Mouse (Mus musculus) macrophage (primary cell): ENCODE results near the gene Cpa1. TPM values are rescaled to one million over a fixed set of nuclear protein-coding genes. Genes with fewer than 3 reads are reported as not detected.

Experiments
- H3K27ac ChIP-seq: fragments of 350-480 bp; formaldehyde crosslinking; 2 replicates; pipeline ENCODE4 v1.9.0; 2021
- H3K36me3 ChIP-seq: fragments of 350-480 bp; formaldehyde crosslinking; 2 replicates; pipeline ENCODE4 v1.9.0; 2021; ENCODE audit errors: inconsistent target
- H3K4me3 ChIP-seq: fragments of 350-480 bp; formaldehyde crosslinking; 2 replicates; pipeline ENCODE4 v1.9.0; 2021; ENCODE audit errors: inconsistent target
- H3K79me2 ChIP-seq: fragments of 350-480 bp; formaldehyde crosslinking; 2 replicates; pipeline ENCODE4 v1.9.0; 2021; ENCODE audit errors: inconsistent target
- WGBS: methylation state at CpG from one replicate; pipeline ENCODE4 v1.1.7; 2026; ENCODE audit warnings: inconsistent platforms; ENCODE audit not compliant: missing documents; 5-methylcytosine and 5-hydroxymethylcytosine counted together
- polyA plus RNA-seq: library from polyadenylated mRNA; stranded (reverse); fragments of 250-400 nt; gene quantifications from 3 replicates; pipeline ENCODE4 v1.2.4, GENCODE M21; 2018; ENCODE audit warnings: inconsistent platforms
- total RNA-seq, 78 experiments: library from RNA; depleted of rRNA; stranded (reverse); fragments of 250-400 nt; gene quantifications; 1 replicate in 9 of 78; 2 replicates in 24 of 78; 3 replicates in 43 of 78; 4 replicates in 2 of 78; pipeline ENCODE4 v1.2.4; 2018; ENCODE audit warnings: inconsistent platforms in 56 of 78

The Cpa1 gene
- not detected for total RNA-seq (2018; cell fraction: chromatin; rRNA removed)
- not detected for total RNA-seq (2018; cell fraction: cytosol; rRNA removed)
- total RNA-seq (2018; cell fraction: nucleus; rRNA removed) = not detected
- not detected in 3 replicates for polyA plus RNA-seq

GRCm38 (mm10) chr6:30638674-30639268, at the start of gene Cpa1:
Cpa1 (plus strand) TSS chr6:30639218.
- Histone ChIP-seq H3K4me3 (no peak within 1 kb of the TSS), H3K79me2 (no peaks in the 10 kb centered on the region), H3K36me3 (no peaks in the 10 kb centered on the region), H3K27ac (no peak within 1 kb of the TSS)
- 81% methylated on average over 5 of the region's 5 CpGs for WGBS

GRCm38 (mm10) chr6:30589819-30590218, 49.2 kb upstream of the Cpa1 start:
- Histone ChIP-seq H3K79me2 (no peaks in the 10 kb centered on the region), H3K36me3 (no peaks in the 10 kb centered on the region), H3K4me3 (no peak overlapping the region), H3K27ac (no peak overlapping the region)
- WGBS = 77% methylated on average over 2 of the region's 2 CpGs

- WGBS = 65% methylated on average over 5 of the region's 5 CpGs
- H3K27ac ChIP-seq = no peak overlapping the region
- no peaks in the 10 kb centered on the region for H3K36me3 ChIP-seq
- no peak overlapping the region for H3K4me3 ChIP-seq
- no peaks in the 10 kb centered on the region for H3K79me2 ChIP-seq
These were observed 47.1 kb upstream of the Cpa1 start for GRCm38 (mm10) chr6:30591851-30592404.

GRCm38 (mm10) chr6:30592417-30592974, 46.5 kb upstream of the Cpa1 start:
- 72% methylated on average over 10 of the region's 10 CpGs for WGBS

GRCm38 (mm10) chr6:30594364-30594763, 44.7 kb upstream of the Cpa1 start:
- H3K79me2 ChIP-seq = no peaks in the 10 kb centered on the region
- H3K27ac ChIP-seq = no peak overlapping the region
- H3K36me3 ChIP-seq = no peaks in the 10 kb centered on the region
- 95% methylated on average over 7 of the region's 7 CpGs for WGBS
- H3K4me3 ChIP-seq = no peak overlapping the region

More at GRCm38 (mm10) chr6:30592417-30592974, 46.5 kb upstream of the Cpa1 start:
- Histone ChIP-seq H3K36me3 (no peaks in the 10 kb centered on the region), H3K4me3 (no peak overlapping the region), H3K27ac (no peak overlapping the region), H3K79me2 (no peaks in the 10 kb centered on the region)

- Histone ChIP-seq H3K27ac (no peak overlapping the region), H3K36me3 (no peaks in the 10 kb centered on the region), H3K79me2 (no peaks in the 10 kb centered on the region), H3K4me3 (no peak overlapping the region)
- WGBS = 97% methylated on average over 6 of the region's 8 CpGs
These were observed 42.7 kb upstream of the Cpa1 start for GRCm38 (mm10) chr6:30596230-30596898.

GRCm38 (mm10) chr6:30600033-30600432, 39.0 kb upstream of the Cpa1 start:
- 89% methylated on average over 3 of the region's 3 CpGs for WGBS
- Histone ChIP-seq H3K27ac (no peak overlapping the region), H3K4me3 (no peak overlapping the region), H3K79me2 (no peaks in the 10 kb centered on the region), H3K36me3 (no peaks in the 10 kb centered on the region)

- no peak overlapping the region for H3K27ac ChIP-seq
- no peaks in the 10 kb centered on the region for H3K79me2 ChIP-seq
- WGBS = 83% methylated on average over 1 of the region's 1 CpGs
- no peak overlapping the region for H3K4me3 ChIP-seq
- H3K36me3 ChIP-seq = no peaks in the 10 kb centered on the region
These were observed 38.0 kb upstream of the Cpa1 start for GRCm38 (mm10) chr6:30600995-30601394.

- no peak overlapping the region for H3K27ac ChIP-seq
- 93% methylated on average over 7 of the region's 7 CpGs for WGBS
- no peaks in the 10 kb centered on the region for H3K36me3 ChIP-seq
- no peak overlapping the region for H3K4me3 ChIP-seq
- no peaks in the 10 kb centered on the region for H3K79me2 ChIP-seq
These were observed 34.6 kb upstream of the Cpa1 start for GRCm38 (mm10) chr6:30604342-30604867.

- no peak overlapping the region for H3K27ac ChIP-seq
- WGBS = 85% methylated on average over 4 of the region's 4 CpGs
- H3K4me3 ChIP-seq = no peak overlapping the region
- no peaks in the 10 kb centered on the region for H3K79me2 ChIP-seq
- no peaks in the 10 kb centered on the region for H3K36me3 ChIP-seq
These were observed 33.9 kb upstream of the Cpa1 start for GRCm38 (mm10) chr6:30605111-30605510.

GRCm38 (mm10) chr6:30605672-30606071, 33.3 kb upstream of the Cpa1 start:
- Histone ChIP-seq H3K4me3 (no peak overlapping the region), H3K79me2 (no peaks in the 10 kb centered on the region), H3K27ac (no peak overlapping the region), H3K36me3 (no peaks in the 10 kb centered on the region)
- WGBS = 5% methylated on average over 5 of the region's 5 CpGs

- WGBS = 95% methylated on average over 7 of the region's 7 CpGs
- Histone ChIP-seq H3K4me3 (no peak within 1 kb of the TSS), H3K36me3 (no peaks in the 10 kb centered on the region), H3K27ac (no peak within 1 kb of the TSS), H3K79me2 (no peaks in the 10 kb centered on the region)
These were observed 28.3 kb upstream of the Cpa1 start, which contains the start of gene Cpa5 for GRCm38 (mm10) chr6:30610710-30611109. Cpa5 (plus strand) TSS chr6:30611010.

GRCm38 (mm10) chr6:30611212-30611611, 27.8 kb upstream of the Cpa1 start:
- Histone ChIP-seq H3K79me2 (no peaks in the 10 kb centered on the region), H3K27ac (no peak overlapping the region), H3K36me3 (no peaks in the 10 kb centered on the region), H3K4me3 (no peak overlapping the region)
- 92% methylated on average over 5 of the region's 5 CpGs for WGBS

- WGBS = 90% methylated on average over 6 of the region's 6 CpGs
These were observed 24.8 kb upstream of the Cpa1 start for GRCm38 (mm10) chr6:30614251-30614650.

GRCm38 (mm10) chr6:30615741-30616140, 23.3 kb upstream of the Cpa1 start:
- Histone ChIP-seq H3K4me3 (no peak overlapping the region), H3K36me3 (no peaks in the 10 kb centered on the region), H3K27ac (no peak overlapping the region), H3K79me2 (no peaks in the 10 kb centered on the region)
- WGBS = 46% methylated on average over 4 of the region's 4 CpGs

More at GRCm38 (mm10) chr6:30614251-30614650, 24.8 kb upstream of the Cpa1 start:
- no peak overlapping the region for H3K4me3 ChIP-seq
- no peaks in the 10 kb centered on the region for H3K36me3 ChIP-seq
- no peak overlapping the region for H3K27ac ChIP-seq
- H3K79me2 ChIP-seq = no peaks in the 10 kb centered on the region
